Mouse (Mus musculus): Measurements from ENCODE around the gene Cnksr1. TPM values are rescaled to one million over a fixed set of nuclear protein-coding genes. Genes with fewer than 3 reads are reported as not detected.

Gene Cnksr1
- 0.21 TPM for total RNA-seq (2023)

GRCm38 (mm10) chr4:134238279-134238651 lies at the start of gene Cnksr1:
TSS of gene Cnksr1 (minus strand) at chr4:134238399.

GRCm38 (mm10) chr4:134287575-134288025 lies 49.4 kb upstream of the Cnksr1 start, which contains the start of gene Pdik1l:
TSS of gene Pdik1l (minus strand) at chr4:134287895.

GRCm38 (mm10) chr4:134253722-134254324 lies 15.6 kb upstream of the Cnksr1 start, which contains the start of gene Grrp1:
TSS of gene Grrp1 (minus strand) at chr4:134254106.

GRCm38 (mm10) chr4:134246719-134247258 lies 8.6 kb upstream of the Cnksr1 start, which contains the start of gene Gm30191:
TSS of gene Gm30191 (plus strand) at chr4:134246935.

GRCm38 (mm10) chr4:134245148-134245843 lies 7.1 kb upstream of the Cnksr1 start, which contains the start of gene Zfp593:
TSS of gene Zfp593 (minus strand) at chr4:134245592.

GRCm38 (mm10) chr4:134243516-134244250 lies 5.5 kb upstream of the Cnksr1 start, which contains the start of gene E130218I03Rik:
TSS of gene E130218I03Rik (plus strand) at chr4:134243662.

GRCm38 (mm10) chr4:134227194-134227593 lies 11.0 kb downstream of the Cnksr1 start, which contains the start of gene Catsper4:
TSS of gene Catsper4 (minus strand) at chr4:134227383.

GRCm38 (mm10) chr4:134202904-134203303 lies 35.3 kb downstream of the Cnksr1 start, which contains the start of gene Gm7534:
TSS of gene Gm7534 (minus strand) at chr4:134203004.

Other genes starting within 250 kb of the Cnksr1 start
- gene Dhdds, start 237.5 kb downstream of the Cnksr1 start, total RNA-seq (2023), result 30.0 TPM
- gene Lin28a, start 219.6 kb downstream of the Cnksr1 start, total RNA-seq (2023), result not detected
- gene Zfp683, start 184.6 kb downstream of the Cnksr1 start, total RNA-seq (2023), result 2.2 TPM
- 6.2 TPM for gene Crybg2, start 177.6 kb downstream of the Cnksr1 start, total RNA-seq (2023)
- 1,033 TPM for gene Cd52, start 143.3 kb downstream of the Cnksr1 start, total RNA-seq (2023)
- 269 TPM for gene Ubxn11, start 135.8 kb downstream of the Cnksr1 start, total RNA-seq (2023)
- 449 TPM for gene Sh3bgrl3, start 109.6 kb downstream of the Cnksr1 start, total RNA-seq (2023)
- gene Cep85, start 51.3 kb downstream of the Cnksr1 start, total RNA-seq (2023), result 26.5 TPM
- not detected for gene Gm7534, start 35.4 kb downstream of the Cnksr1 start, total RNA-seq (2023)
- gene Catsper4, start 11.0 kb downstream of the Cnksr1 start, total RNA-seq (2023), result not detected
- not detected for gene E130218I03Rik, start 5.3 kb upstream of the Cnksr1 start, total RNA-seq (2023)
- gene Zfp593, start 7.2 kb upstream of the Cnksr1 start, total RNA-seq (2023), result 26.3 TPM
- gene Gm30191, start 8.5 kb upstream of the Cnksr1 start, total RNA-seq (2023), result not detected
- gene Grrp1, start 15.7 kb upstream of the Cnksr1 start, total RNA-seq (2023), result not detected
- gene Pdik1l, start 49.5 kb upstream of the Cnksr1 start, total RNA-seq (2023), result 10.2 TPM
- not detected for gene Trim63, start 76.7 kb upstream of the Cnksr1 start, total RNA-seq (2023)
- gene Slc30a2, start 104.8 kb upstream of the Cnksr1 start, total RNA-seq (2023), result not detected
- gene Extl1, start 145.5 kb upstream of the Cnksr1 start, total RNA-seq (2023), result 0.55 TPM
- gene Pafah2, start 157.9 kb upstream of the Cnksr1 start, total RNA-seq (2023), result 1.5 TPM
- gene Stmn1, start 229.9 kb upstream of the Cnksr1 start, total RNA-seq (2023), result 17.1 TPM